Mouse (Mus musculus) layer of hippocampus, adult 2 months (tissue): ENCODE results near the gene Scarb1. TPM values are rescaled to one million over a fixed set of nuclear protein-coding genes. Genes with fewer than 3 reads are reported as not detected.

Experiments used
- DNase-seq, 2 experiments: peaks; one replicate each; pipeline ENCODE4 v3.0.0; 2022; ENCODE audit warnings: low spot score in 2 of 2
- H3K27ac ChIP-seq: fragments of 200-600 bp; 2 replicates; pipeline ENCODE4 v1.8.1; 2022
- H3K4me3 ChIP-seq: fragments of 200-600 bp; 2 replicates; pipeline ENCODE4 v1.8.1; 2022; ENCODE audit warnings: mild to moderate bottlenecking
- CTCF ChIP-seq: fragments of 200-600 bp; conservative IDR thresholded peaks from 2 replicates; pipeline ENCODE4 v1.8.1; 2022; ENCODE audit warnings: antibody characterized with exemption, mild to moderate bottlenecking, moderate library complexity
- total RNA-seq, 2 experiments: library from RNA; stranded (reverse); gene quantifications; 2 replicates each; pipeline ENCODE4 v1.2.3; 2021

Gene Scarb1
- total RNA-seq, 2 experiments from 2014 or later: 34.5 to 35.1 TPM

DNA sequence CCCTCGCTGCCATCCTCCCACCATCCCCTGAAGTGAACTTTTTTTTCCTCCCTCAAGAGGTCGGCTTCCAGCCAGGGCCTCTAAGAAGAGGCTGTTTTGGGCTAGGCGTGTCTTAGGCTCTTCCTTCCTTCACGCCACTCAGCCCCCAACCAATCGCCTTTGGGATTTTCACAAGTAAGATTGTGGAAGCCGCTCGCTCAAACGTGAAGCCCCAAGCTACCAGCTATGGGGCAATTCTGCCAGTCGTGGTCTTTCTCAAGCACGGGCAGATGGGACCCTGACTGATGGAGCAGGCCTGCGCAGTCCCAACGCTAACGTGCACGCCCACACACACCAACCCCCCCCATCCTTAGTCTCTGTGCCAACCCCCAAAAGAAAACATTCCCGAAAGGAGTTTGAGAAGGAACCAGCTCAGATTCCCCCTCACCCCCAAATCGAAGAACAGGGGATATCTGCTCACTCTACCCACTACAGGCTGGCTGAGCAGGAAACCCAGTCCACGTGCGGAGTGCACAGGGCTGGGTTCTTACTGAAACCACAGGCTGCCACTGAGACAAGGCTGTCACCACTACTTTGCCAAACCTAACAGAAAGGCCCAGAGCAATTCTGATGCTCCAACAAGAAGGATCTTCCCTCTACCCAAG lies 1.7 kb downstream of the Scarb1 start:
- TF ChIP-seq CTCF: no peak
- Histone ChIP-seq H3K4me3 (peak overlapping the region; percentile 94), H3K27ac (peak overlapping the region; percentile 85)
- no peak for DNase-seq

DNA sequence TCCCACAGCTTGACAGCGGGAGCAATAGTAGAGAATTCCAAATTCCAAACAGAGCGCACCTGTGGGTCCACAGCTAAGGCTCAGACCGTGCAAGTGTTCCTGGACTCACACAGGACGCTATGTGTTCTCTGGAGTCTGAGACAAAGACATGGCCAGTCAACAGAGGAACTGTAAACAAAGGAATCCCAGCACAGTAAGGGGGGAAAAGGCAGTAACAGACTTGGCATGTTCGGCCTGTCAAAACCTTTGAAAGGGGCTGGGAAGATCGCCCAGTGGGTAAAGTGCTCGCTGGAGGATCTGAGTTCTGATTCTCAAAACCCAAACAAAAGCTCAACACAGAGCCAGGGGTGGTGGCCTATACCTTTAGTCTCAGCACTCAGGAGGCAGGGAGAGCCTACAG lies 3.4 kb downstream of the Scarb1 start:
- Histone ChIP-seq H3K27ac (no peak overlapping the region), H3K4me3 (no peak overlapping the region)
- no peak for DNase-seq
- no peak for TF ChIP-seq CTCF

DNA sequence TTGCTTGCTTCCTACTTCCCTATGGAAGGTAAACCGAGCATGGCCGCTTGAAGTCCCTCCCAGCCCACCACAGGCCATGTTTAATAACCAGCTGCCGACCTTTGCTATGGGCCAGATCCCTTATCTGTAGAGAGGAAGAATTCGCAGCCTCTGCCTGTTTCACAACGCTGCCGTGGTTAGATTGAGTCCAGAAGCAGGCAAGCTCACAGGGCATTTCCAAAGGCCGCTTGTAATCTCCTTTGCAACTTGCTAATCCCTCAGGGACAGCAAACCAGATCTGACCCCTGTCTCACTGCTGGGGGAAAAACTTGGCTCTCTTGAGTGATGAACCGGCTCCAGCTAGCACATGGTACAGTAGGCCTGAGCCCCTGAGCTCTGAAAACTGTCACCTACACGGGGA lies 3.9 kb downstream of the Scarb1 start:
- no peak for TF ChIP-seq CTCF
- DNase-seq: no peak
- no peak overlapping the region for H3K4me3 ChIP-seq

DNA sequence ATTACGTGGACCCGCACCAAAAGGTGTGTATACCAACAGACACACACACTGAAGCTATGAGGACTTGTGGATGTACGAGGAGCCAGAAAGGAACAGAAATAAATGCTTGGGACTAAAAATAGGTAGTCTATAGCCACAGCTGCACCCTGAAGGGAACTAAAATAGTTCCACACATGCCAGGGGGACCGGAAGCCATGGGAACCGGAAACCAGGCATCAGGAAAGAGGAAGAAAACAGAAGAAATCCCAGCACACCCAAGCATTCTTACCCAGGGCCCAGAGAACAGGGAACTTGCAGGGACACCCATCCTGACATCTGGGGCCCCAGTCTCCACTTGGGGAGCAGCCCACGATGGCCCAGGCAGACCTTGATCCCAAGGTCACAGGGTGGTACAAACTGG lies 7.9 kb downstream of the Scarb1 start:
- Histone ChIP-seq H3K4me3 (no peak overlapping the region), H3K27ac (peak overlapping the region; percentile 59; the same call in 1 of the 2 replicates)
- DNase-seq: no peak
- TF ChIP-seq CTCF: no peak

More for the DNA sequence above, 3.9 kb downstream of the Scarb1 start:
- H3K27ac ChIP-seq: no peak overlapping the region

DNA sequence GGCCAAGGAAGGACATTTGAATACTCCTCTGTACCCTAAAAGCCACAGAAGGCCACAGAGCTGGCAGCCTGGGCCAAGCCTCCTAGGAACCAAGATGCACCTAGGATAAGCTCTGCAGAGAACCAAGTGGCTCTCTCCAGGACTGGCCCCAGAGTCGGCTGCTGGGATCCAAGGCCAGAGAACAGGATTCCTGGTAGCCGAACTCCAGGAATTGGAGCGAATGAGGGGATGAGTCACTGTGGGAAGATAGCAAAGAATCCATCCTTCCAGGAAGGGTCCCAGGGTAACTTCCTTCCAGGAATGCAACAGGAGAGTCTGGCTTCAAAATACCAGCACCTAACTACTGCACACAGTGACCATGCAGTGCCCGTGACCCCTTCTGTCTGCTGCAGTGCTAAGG lies 8.6 kb downstream of the Scarb1 start:
- Histone ChIP-seq H3K4me3 (no peak overlapping the region), H3K27ac (peak overlapping the region; percentile 18; the same call in 1 of the 2 replicates)
- no peak for DNase-seq
- no peak for TF ChIP-seq CTCF

GRCm38 (mm10) chr5:125331811-125332210 lies 9.1 kb downstream of the Scarb1 start:
- TF ChIP-seq CTCF: no peak
- DNase-seq: no peak
- Histone ChIP-seq H3K4me3 (no peak overlapping the region), H3K27ac (0 out of 2 replicates have a peak overlapping the region, but pooled peaks have one; percentile 39)

GRCm38 (mm10) chr5:125331094-125331493 lies 9.8 kb downstream of the Scarb1 start:
- H3K27ac ChIP-seq: peak overlapping the region; percentile 40; the same call in 1 of the 2 replicates
- DNase-seq: no peak
- TF ChIP-seq CTCF: no peak

DNA sequence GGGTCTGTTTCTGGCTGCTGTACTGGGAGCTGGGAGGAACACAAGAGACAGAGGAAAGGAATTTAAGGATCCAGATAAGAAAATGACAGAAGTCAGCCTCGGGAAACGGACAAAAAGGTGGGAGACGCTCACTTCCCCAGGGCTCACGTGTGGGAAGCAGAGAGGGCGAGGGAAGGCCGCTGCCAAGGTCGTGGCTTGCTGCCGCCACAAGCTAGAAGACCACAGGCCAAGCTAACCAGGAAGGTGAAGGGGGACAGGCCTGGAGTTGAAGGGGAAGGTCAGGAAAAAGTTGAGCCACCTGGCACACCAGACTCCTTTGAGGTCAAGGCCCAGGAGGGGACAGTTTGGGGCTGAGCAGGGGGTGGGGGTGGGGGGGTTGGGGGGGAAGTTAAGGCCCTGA lies 10.2 kb downstream of the Scarb1 start:
- no peak for TF ChIP-seq CTCF
- Histone ChIP-seq H3K27ac (peak overlapping the region; percentile 40; the same call in 1 of the 2 replicates), H3K4me3 (no peak overlapping the region)
- no peak for DNase-seq

More at GRCm38 (mm10) chr5:125331094-125331493, 9.8 kb downstream of the Scarb1 start:
- H3K4me3 ChIP-seq: no peak overlapping the region

GRCm38 (mm10) chr5:125330191-125330590 lies 10.7 kb downstream of the Scarb1 start:
- no peak for TF ChIP-seq CTCF
- DNase-seq: no peak
- Histone ChIP-seq H3K27ac (peak overlapping the region; percentile 40; the same call in 1 of the 2 replicates), H3K4me3 (no peak overlapping the region)

DNA sequence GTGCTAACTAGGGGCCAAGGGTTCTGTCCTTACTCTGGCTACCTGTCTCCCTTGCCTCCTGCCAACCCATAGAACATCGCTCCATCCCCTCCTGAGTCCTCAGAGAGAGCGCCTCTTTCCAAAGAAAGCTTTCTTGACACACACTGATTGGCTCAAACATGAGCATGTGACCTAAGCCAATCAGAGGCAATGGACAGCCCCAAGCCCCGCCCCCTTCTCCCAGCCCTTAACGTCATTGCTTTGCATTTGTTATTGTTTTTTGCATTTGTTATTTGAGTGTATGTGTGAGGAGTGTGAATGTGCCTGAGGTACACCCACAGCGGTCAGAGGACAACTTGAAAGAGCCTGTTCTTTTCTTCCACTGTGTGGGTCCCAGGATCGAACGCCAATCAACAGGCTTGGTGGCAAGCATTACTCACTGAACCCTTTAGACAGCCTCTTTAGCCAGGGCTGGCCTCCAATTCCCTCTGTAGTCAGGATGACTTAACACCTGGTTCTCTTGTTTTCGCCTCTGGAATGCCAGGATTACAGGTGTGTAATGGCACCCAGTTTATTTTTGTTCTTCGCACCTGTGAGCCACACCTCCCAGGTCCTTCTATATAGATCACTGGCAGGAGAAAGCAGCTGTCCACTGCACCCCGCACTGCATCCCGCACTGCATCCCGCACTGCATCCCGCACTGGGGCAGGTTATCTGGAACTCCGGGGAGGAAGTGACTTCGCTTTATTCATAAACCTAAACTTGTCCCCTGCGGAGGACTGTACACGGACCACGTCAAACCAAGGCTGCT lies 13.1 kb downstream of the Scarb1 start:
- 0 out of 2 replicates have a peak overlapping the region, but pooled peaks have one; percentile 17 for H3K4me3 ChIP-seq

GRCm38 (mm10) chr5:125326351-125326750 lies 14.5 kb downstream of the Scarb1 start:
- TF ChIP-seq CTCF: no peak
- Histone ChIP-seq H3K4me3 (no peak overlapping the region), H3K27ac (peak overlapping the region; percentile 20; the same call in 1 of the 2 replicates)
- no peak for DNase-seq

More for the DNA sequence above, 13.1 kb downstream of the Scarb1 start:
- TF ChIP-seq CTCF: no peak
- H3K27ac ChIP-seq: no peak overlapping the region
- no peak for DNase-seq

- Histone ChIP-seq H3K27ac (peak overlapping the region; percentile 20; the same call in 1 of the 2 replicates), H3K4me3 (no peak overlapping the region)
- no peak for TF ChIP-seq CTCF
- no peak for DNase-seq
Measured at GRCm38 (mm10) chr5:125325931-125326330, 15.0 kb downstream of the Scarb1 start.

DNA sequence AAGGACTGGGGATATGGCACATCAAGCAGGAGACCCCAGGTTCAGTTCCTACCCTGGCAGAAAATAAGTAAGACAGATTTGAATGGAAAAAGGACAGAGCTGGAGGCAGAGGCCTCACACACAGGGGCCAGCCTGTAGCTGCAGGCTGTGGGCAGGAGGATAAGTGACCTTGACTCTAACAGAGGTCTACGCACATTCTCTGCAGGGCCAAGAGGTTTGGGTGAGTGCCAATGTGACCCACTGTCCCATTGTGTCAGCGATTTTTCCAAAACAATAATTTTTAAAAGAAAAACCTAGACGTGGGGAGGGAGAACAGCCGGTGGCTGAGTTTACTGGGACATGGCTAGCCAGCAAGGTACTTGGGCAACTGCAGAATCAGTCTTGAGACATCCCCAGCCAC lies 15.6 kb downstream of the Scarb1 start:
- TF ChIP-seq CTCF: no peak
- Histone ChIP-seq H3K4me3 (no peak overlapping the region), H3K27ac (no peak overlapping the region)
- no peak for DNase-seq

- no peak for DNase-seq
- Histone ChIP-seq H3K4me3 (no peak overlapping the region), H3K27ac (no peak overlapping the region)
- TF ChIP-seq CTCF: no peak
Measured at GRCm38 (mm10) chr5:125323939-125324480, 16.9 kb downstream of the Scarb1 start.
